Mouse (Mus musculus): ENCODE measurements around the gene Fgfbp3. TPM values are rescaled to one million over a fixed set of nuclear protein-coding genes. Genes with fewer than 3 reads are reported as not detected.
"Not testable (repeated sequence)": the region's sequence is repeated elsewhere in the genome, so short reads cannot be mapped to it uniquely, and the experiment has no call there.

Fgfbp3 gene
- total RNA-seq, 2 experiments from 2014 or later: 0.58 to 2.0 TPM

DNA sequence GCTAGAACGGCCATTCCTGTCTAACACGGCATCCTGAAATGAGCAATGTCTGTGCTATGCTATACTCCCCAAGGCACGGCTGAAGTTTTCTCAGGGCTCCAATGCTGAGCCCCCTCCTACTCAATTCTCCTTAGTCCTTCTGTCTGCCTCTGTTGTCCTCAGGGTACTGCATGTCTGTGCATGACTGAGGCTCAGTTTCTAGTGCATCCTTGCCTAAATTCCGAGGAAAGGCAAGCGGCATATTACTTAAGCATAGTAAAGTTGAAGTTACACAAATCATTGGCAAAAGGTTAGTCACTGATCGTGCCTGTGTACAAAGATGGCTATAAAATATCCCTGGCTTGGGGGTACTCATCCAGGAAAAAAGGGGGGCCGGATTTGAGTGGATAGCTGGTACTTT, 6.4 kb downstream of the Fgfbp3 start:
- ATAC-seq (replicated peaks; ENCODE audit: poor library complexity): no peak

DNA sequence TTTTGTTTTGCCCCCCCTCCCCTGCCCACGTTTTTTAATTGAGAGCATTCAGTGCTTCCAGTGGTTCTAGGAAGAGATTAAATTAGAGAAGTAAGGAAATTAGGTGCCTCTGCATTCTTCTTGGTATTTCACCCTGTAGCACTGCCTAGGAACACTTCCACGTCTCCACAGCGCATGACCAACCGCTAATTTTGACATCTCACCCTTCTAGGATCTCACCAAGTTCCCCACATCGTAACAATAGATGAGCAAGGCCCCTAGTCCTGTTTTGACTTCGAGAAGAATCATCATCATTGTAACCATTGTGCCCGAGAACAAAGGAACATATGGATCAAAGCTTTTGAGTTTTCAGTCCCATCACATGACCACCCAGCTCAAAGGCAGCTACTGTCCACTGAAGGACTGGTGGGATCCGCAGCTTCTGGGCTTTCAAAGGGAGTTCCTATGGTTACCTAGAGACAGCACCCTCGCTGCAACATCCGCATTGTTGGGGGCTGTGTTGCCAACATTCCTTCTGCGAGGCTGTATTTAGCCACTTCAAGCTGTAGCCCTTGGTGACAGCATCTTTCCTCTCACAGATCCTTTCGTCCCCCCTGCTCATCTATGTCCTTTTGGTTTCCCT, 8.9 kb downstream of the Fgfbp3 start:
- ATAC-seq (replicated peaks; ENCODE audit: poor library complexity): no peak

DNA sequence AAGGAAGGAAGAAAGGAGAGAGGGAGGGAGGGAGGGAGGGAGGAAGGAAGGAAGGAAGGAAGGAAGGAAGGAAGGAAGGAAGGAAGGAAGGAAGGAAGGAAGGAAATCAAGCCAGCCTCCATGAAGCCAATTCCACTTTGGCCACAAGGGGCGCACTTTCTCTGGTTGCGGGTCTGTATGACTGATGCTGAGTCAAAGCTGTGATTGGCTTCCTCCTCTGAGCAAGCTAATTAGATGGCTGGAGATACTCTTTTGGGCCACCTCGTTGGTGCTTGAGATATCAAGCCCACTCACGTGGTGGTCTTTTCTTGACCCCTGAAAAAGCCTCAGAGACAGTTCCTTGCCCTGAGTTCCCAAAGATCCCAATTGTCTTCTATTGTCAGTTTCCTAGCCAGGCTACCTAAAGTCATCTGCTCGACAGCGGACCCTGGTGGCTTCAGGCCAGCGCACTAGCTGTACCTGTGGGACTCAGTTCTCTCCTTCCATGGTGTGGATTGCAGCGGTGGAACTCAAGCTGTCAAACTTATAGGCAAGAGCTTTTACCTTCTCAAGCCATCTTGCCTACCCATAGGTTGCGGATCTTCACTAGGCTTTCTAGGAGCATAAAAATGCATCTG, 9.6 kb downstream of the Fgfbp3 start:
- peak; percentile 91 for ATAC-seq (replicated peaks; ENCODE audit: poor library complexity)

DNA sequence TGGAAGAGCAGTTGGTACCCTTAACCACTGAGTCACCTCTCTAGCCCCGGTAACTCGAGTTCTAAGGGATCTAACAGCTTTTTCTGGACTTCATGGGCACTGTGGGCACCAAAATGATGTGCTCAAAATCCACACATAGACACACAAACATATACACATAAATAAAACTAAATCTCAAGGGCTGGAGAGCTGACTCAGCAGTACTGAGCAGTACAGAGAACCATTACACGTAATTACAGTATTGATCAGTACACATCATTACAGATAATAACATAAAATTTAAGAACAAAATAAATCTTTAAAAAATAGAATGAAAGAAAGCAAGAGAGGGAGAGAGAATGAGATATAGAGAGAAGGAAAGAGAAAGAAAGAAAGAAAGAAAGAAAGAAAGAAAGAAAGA, 10.3 kb downstream of the Fgfbp3 start:
- no peak for ATAC-seq (replicated peaks; ENCODE audit: poor library complexity)

DNA sequence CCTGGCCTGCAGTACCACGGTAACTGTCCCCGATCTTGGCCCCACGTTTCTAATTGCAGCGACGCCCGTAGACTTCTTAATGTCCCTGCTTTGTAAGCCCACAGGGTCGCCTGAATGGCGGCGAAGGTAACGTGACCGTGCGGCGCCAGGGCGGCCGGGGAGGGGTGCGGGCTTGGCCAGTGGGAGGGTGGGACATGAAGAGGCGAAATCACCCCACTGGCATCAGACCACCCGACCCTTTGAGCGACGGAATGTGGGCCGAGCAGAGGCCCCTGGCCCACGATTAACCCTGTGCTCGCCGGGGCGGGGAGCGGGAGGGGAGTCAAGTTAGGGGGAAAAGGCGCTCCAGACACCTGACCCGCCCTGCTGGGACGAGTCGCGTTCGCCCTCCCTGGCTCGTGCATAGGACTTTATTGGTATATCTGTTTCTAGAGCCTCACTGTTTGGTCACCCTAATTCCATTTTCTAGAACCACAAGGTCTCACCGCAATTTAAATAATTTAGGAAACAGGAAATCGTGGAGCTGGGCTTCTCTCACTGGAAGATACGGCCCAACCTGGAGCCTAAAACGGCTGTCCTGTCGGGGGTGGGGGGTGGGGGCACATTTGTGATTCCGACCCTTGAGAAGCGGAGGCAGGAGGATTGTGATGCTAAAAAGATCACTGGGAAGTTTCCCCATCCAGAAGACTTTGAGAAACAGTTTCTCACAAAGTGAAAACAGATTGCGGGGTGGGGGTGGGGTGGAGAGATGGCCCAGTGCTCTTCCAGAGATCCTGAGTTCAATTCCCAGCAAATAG, 15.0 kb downstream of the Fgfbp3 start:
- peak; percentile 58 for ATAC-seq (replicated peaks; ENCODE audit: poor library complexity)

DNA sequence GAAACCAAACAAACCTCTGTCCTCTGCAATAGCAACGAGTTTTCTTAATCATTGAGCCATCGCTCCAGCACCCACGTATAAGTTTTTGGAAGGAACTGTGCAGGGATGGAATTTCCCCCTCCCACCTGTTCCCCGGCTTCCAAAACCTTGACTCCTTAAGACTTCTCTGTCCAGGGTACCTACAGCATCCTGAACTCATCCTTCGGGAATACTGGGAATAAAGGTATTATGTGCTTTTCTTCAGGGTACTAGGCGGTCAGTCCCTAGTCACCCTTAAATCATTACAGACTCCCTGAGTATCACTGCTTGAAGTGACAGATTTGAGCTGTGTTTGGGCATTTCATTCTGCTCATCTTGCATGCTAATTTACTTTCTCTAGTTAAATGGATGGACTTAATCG, 16.0 kb downstream of the Fgfbp3 start:
- ATAC-seq (replicated peaks; ENCODE audit: poor library complexity): no peak

DNA sequence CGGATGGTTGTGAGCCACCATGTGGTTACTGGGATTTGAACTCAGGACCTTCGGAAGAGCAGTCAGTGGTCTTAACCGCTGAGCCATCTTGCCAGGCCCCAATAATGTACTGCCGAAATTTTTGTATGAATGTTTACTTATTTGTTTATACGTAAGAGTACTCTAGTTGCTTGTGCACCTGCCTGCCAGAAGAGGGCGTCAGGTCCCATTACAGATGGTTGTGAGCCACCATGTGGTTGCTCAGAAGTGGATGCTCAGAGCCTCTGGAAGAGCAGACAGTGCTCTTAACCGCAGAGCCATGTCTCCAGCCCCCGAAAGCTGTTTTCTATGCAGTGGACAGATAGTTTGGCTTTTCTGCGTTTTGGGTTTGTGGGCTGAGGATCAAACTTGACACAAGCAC, 21.6 kb downstream of the Fgfbp3 start:
- peak; percentile 60; the same call in 1 of the 2 replicates for ATAC-seq (replicated peaks; ENCODE audit: poor library complexity)

DNA sequence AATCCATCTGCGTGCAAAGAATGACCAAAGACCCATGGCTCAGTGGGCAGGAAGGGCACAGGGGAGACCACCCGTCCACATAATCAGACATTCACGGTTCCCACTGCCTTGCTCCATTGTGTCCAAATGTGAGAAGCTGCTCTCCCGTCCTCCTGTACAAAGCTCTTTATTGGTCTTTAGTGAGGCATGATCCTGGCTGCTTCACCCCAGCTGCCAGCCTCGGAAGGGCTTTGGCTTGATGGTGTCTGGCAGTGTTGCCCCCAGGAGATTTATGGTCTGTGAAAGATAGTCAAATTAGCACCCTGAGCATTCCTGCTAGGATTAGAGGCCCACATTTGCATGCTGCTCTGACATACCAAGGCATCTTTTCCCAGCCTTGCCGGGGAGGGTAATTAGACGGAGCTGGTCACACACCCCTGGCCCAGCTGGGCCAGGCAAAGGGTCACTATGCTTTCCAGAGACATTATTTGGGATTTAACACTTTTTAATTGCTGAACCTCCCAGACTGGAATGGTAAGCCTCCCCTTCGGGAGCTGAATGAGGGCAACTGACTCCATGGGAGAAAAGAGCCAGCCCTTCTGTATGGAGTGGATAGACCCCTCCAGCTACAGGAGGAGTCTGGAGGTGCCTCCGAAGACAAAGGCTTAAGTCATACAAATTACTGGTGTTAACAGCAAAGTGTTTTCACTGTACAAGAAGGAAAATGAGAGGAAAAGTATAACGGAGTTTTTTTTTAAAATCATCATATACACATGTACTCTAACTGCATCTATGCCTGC, 22.4 kb downstream of the Fgfbp3 start:
- ATAC-seq (replicated peaks; ENCODE audit: poor library complexity): no peak

DNA sequence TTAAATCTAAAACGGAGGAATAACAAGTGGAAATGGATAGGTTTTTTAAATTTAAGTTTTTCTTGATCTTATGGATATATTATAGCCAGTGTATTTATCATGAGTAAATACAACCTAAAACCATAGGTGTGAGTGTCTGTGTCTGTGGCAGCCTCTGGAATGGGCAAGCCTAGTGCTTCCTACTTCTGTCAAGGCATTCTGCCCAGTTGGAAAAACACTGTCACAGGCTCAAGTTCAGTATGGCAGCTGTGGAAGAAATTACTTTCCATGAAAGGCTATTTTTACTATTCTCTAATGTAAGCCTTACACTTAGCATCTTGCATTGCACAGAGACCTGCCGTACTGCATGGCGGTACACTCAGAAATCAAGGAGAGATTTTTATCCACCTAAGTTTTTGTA, 27.7 kb downstream of the Fgfbp3 start:
- no peak for ATAC-seq (replicated peaks; ENCODE audit: poor library complexity)

DNA sequence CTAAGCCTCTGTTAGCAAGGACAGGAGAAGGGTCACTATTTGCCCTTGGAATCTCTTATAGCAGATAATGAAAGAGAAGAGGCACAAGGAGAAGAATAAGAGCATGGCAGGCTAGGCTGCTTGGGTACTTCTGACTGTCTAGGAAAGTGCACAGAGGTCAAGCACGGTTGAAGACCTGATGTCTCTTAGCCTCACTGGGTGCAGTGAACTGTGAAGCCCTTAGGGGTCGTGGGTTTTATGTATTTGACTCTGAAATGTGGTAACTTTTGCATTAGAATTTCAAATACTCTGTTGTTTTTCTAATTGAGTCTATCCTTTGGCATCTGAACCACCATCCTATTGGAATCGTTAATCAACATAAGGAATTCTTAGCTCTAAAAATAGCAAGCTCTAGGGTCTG, 31.7 kb downstream of the Fgfbp3 start:
- no peak for ATAC-seq (replicated peaks; ENCODE audit: poor library complexity)

DNA sequence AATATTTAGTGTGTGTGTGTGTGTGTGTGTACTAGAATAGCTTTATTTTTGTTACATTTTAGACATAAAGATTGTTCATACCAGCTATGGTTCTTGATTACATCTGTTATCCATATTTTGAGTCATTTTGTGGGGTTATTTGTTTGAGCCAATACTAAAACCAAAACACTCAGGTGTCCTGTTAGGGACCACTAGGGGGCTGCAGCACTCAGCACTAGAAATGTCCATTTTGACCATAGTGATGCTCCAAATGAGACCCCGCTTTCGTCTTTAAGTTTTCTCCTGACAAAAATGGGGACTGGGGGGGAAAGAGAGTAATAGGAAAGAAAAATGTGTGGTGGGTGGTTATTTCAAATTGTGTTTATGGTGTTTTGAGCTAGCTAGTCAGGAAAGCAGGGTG, 33.1 kb downstream of the Fgfbp3 start:
- ATAC-seq (replicated peaks; ENCODE audit: poor library complexity): 0 out of 2 replicates have a peak, but pooled peaks have one; percentile 31

DNA sequence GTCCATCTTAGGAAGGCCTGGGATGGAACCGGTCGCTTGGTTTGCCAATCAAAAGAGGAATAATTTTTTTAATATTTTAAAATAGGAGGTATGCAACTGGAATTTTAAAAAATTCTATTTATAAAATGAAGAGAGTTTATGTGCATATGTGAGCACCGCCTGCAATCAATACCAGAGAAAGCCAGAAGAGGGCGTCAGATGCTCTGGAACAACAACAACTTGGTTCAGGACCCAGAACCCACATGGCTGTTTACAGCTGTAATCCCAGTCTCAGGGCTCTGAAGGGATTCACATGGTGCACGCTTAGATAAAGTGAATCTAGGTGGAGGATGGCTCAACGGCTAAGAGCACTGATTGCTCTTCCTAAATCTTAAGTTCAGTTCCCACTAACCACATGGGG, 36.3 kb downstream of the Fgfbp3 start:
- peak; percentile 66 for ATAC-seq (replicated peaks; ENCODE audit: poor library complexity)

DNA sequence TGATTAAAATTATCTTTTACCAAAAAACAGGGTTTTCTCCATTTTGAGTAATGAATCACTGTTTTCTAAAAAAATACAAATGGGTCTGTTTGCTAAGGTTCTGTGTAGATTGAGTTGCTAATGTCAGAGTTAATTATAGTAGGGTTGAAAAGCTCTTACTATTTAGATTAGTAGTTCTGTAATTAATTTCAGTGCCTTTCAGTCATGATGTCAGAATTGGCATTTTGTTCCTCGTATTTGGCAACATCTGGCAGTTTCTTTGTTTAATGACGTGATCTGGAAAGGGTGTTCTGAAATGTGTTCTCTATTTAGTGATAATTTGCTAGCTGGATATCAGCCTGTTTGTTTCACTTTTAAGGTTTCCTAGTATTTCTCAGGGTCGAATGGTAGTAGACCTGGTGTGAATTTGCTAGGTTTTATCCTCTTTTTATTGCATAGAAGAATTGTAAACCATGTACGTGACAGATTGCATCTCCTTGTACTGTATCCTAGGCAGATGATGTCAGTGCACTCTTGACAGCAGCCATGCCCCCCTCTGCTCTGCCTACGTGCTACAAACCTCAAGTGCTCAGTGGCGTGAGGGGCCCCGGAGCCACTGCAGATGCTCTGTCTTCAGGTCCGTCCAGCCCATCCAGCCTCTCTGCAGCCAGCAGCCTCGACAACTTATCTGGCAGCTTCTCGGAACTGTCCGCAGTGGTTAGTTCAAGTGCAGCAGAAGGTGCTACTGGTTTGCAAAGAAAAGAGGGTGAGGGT, 40.5 kb downstream of the Fgfbp3 start:
- no peak for ATAC-seq (replicated peaks; ENCODE audit: poor library complexity)

DNA sequence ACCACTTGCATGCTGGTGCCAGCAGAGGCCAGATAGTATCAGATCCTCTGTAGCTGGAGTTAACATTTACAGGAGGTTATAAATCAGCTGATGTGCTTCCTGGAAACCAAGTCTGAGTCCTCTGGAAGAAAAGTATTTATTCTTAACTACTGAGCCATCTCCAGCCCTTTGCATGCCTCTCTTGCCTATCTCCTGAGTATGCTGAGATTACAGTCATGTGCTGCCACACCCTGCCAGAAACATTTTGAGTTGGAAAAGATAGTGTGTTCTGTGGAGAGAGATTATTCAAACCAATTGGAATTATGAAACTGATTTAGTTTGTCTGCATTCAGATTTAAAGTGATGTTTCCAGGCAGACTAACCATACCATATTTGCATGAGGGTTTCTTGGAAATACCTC, 42.1 kb downstream of the Fgfbp3 start:
- no peak for ATAC-seq (replicated peaks; ENCODE audit: poor library complexity)

DNA sequence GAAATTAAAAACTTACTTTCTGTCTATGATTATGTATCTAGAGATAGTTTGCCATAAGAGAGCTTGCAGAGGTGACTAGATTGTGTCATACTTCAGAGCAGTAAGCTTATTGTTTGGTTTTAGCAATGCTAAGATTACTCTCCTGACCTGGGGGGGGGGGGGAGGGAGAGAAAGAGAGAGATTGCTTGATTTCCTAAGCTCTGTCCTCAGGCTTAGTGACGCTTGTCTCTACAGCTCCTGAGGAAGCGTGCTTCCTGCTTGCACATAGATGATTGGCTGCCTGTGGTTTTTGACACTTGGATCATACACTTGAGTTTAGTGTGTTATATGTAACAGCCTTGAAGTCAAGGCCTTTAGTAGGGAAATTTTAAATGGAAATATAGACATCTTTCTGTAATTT, 44.8 kb downstream of the Fgfbp3 start:
- ATAC-seq (replicated peaks; ENCODE audit: poor library complexity): no peak

DNA sequence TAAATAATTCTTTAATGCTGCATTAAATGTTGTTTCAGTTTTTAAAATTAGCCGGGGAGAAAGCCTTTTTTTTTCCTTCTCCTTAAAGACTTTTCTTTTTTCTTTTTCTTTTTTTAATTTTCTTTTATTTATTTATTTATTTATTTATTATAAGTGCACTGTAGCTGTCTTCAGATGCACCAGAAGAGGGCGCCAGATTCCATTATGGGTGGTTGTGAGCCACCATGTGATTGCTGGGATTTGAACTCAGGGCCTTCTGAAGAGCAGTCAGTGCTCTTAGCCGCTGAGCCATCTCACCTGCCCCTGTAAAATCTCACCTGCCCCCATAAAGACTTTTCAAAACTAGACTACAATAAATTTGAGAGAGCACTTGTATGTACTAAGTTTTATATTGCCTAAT, 50.7 kb downstream of the Fgfbp3 start:
- ATAC-seq (replicated peaks; ENCODE audit: poor library complexity): not testable (repeated sequence)

Other genes with a start within 250 kb of the Fgfbp3 start
- not detected in 2 replicates for gene Ppp1r3c, start 183.0 kb downstream of the Fgfbp3 start, total RNA-seq (2015)
- gene Ppp1r3c, start 183.0 kb downstream of the Fgfbp3 start, total RNA-seq (2017): not detected in 2 replicates
- gene Tnks2, start 85.4 kb downstream of the Fgfbp3 start, total RNA-seq (2015): 54.4 and 56.4 TPM in 2 replicates
- gene Tnks2, start 85.4 kb downstream of the Fgfbp3 start, total RNA-seq (2017): 54.4 and 63.1 TPM in 2 replicates
- 39.9 and 45.4 TPM in 2 replicates for gene Btaf1, start 6.5 kb upstream of the Fgfbp3 start, total RNA-seq (2015)
- 51.6 and 71.5 TPM in 2 replicates for gene Btaf1, start 6.5 kb upstream of the Fgfbp3 start, total RNA-seq (2017)

Data from megakaryocyte progenitor cell, adult 5-6 weeks (primary cell).